Mouse (Mus musculus): ENCODE results near the gene Tmod3.

GRCm38 (mm10) chr9:75599191-75599841, 39.9 kb upstream of the Tmod3 start:
- TF ChIP-seq CTCF (IDR thresholded peaks at IDR 0.05; ENCODE audit: low read depth) (no peak), EP300 (IDR thresholded peaks at IDR 0.05; ENCODE audit: low read depth) (no peak)

All from heart, postnatal 0 days (tissue).